Mouse (Mus musculus) ES-Bruce4 (cell line): ENCODE measurements at regions not wholly inside any gene's neighbourhood (a gene's known extent, or its start where the extent isn't known, plus 50 kb on each side); places are given as distances from the start of the nearest gene placed in this dataset.

Experiments used
- H3K27ac ChIP-seq: 2 replicates; pipeline ENCODE4 v1.5.1; 2012; ENCODE audit warnings: low read length, inconsistent platforms; ENCODE audit not compliant: insufficient read depth
- H3K27me3 ChIP-seq: 2 replicates; pipeline ENCODE4 v1.6.1; 2012; ENCODE audit warnings: mild to moderate bottlenecking, low read length, inconsistent platforms; ENCODE audit not compliant: control insufficient read depth, poor library complexity, insufficient read depth, severe bottlenecking
- H3K36me3 ChIP-seq: 2 replicates; pipeline ENCODE4 v1.6.1; 2012; ENCODE audit warnings: inconsistent platforms, mild to moderate bottlenecking, low read length, moderate library complexity; ENCODE audit not compliant: control insufficient read depth, poor library complexity, insufficient read depth, severe bottlenecking
- H3K4me1 ChIP-seq: one replicate; pipeline ENCODE4 v1.8.1; 2011; ENCODE audit warnings: low read length; ENCODE audit not compliant: control insufficient read depth, insufficient read depth
- H3K4me3 ChIP-seq: 2 replicates; pipeline ENCODE4 v1.5.1; 2011; ENCODE audit warnings: low read depth, mild to moderate bottlenecking, low read length
- H3K9ac ChIP-seq: 2 replicates; pipeline ENCODE4 v1.6.1; 2012; ENCODE audit warnings: low read depth, mild to moderate bottlenecking, inconsistent platforms; ENCODE audit not compliant: poor library complexity, severe bottlenecking
- H3K9me3 ChIP-seq: replicated peaks from 2 replicates; pipeline ENCODE4 v1.6.1; 2012; ENCODE audit warnings: mild to moderate bottlenecking, low read length, inconsistent platforms; ENCODE audit not compliant: control insufficient read depth, poor library complexity, insufficient read depth, severe bottlenecking
- CTCF ChIP-seq: IDR thresholded peaks from one replicate; pipeline ENCODE4 v1.8.1; 2011; ENCODE audit warnings: low read depth, low read length
- EP300 ChIP-seq: IDR thresholded peaks from 2 replicates; pipeline ENCODE4 v1.6.1; 2011; ENCODE audit warnings: low read depth, low read length; ENCODE audit not compliant: insufficient read depth
- POLR2A ChIP-seq: IDR thresholded peaks from one replicate; pipeline ENCODE4 v1.8.1; 2011; ENCODE audit warnings: low read length; ENCODE audit not compliant: insufficient read depth

GRCm38 (mm10) chr1:71778292-71778691 lies 125.3 kb upstream of the Fn1 start:
- no peak overlapping the region for H3K27ac ChIP-seq
- no peaks in the 10 kb centered on the region for H3K9me3 ChIP-seq
- no peak overlapping the region for H3K4me3 ChIP-seq
- H3K27me3 ChIP-seq: no peaks in the 10 kb centered on the region
- no peak overlapping the region for H3K9ac ChIP-seq
- no peaks in the 10 kb centered on the region for H3K4me1 ChIP-seq
- no peaks in the 10 kb centered on the region for H3K36me3 ChIP-seq
- TF ChIP-seq EP300 (no peak), CTCF (peak; percentile 43), POLR2A (no peak)

- no peak overlapping the region for H3K4me3 ChIP-seq
- no peak overlapping the region for H3K27ac ChIP-seq
- no peaks in the 10 kb centered on the region for H3K27me3 ChIP-seq
- no peaks in the 10 kb centered on the region for H3K9me3 ChIP-seq
- H3K36me3 ChIP-seq: no peaks in the 10 kb centered on the region
- no peaks in the 10 kb centered on the region for H3K4me1 ChIP-seq
- no peak overlapping the region for H3K9ac ChIP-seq
- TF ChIP-seq POLR2A: no peak
- TF ChIP-seq EP300: no peak
- no peak for TF ChIP-seq CTCF
Observed at GRCm38 (mm10) chr1:71775865-71776501, 123.0 kb upstream of the Fn1 start.

- H3K27me3 ChIP-seq: no peaks in the 10 kb centered on the region
- no peaks in the 10 kb centered on the region for H3K9me3 ChIP-seq
- no peaks in the 10 kb centered on the region for H3K36me3 ChIP-seq
- H3K27ac ChIP-seq: no peak overlapping the region
- H3K4me3 ChIP-seq: no peak overlapping the region
- H3K9ac ChIP-seq: no peak overlapping the region
- H3K4me1 ChIP-seq: no peaks in the 10 kb centered on the region
- TF ChIP-seq EP300 (no peak), POLR2A (no peak), CTCF (no peak)
Observed at GRCm38 (mm10) chr1:71772526-71772925, 119.5 kb upstream of the Fn1 start.

- Histone ChIP-seq H3K9me3 (no peaks in the 10 kb centered on the region), H3K27me3 (no peaks in the 10 kb centered on the region), H3K4me1 (no peaks in the 10 kb centered on the region), H3K4me3 (no peak overlapping the region), H3K9ac (no peak overlapping the region), H3K27ac (no peak overlapping the region), H3K36me3 (no peaks in the 10 kb centered on the region)
- TF ChIP-seq CTCF: no peak
- TF ChIP-seq EP300: no peak
Observed at GRCm38 (mm10) chr1:71771798-71772197, 118.8 kb upstream of the Fn1 start.

GRCm38 (mm10) chr1:71769595-71769994 lies 116.6 kb upstream of the Fn1 start:
- no peaks in the 10 kb centered on the region for H3K4me1 ChIP-seq
- no peaks in the 10 kb centered on the region for H3K36me3 ChIP-seq
- H3K27me3 ChIP-seq: no peaks in the 10 kb centered on the region
- no peak overlapping the region for H3K27ac ChIP-seq
- H3K9ac ChIP-seq: no peak overlapping the region
- TF ChIP-seq EP300: no peak
- no peak for TF ChIP-seq POLR2A
- TF ChIP-seq CTCF: no peak
- no peaks in the 10 kb centered on the region for H3K9me3 ChIP-seq
- H3K4me3 ChIP-seq: no peak overlapping the region

GRCm38 (mm10) chr1:71767705-71768104 lies 114.7 kb upstream of the Fn1 start:
- TF ChIP-seq EP300 (no peak), CTCF (no peak), POLR2A (no peak)
- Histone ChIP-seq H3K4me3 (no peak overlapping the region), H3K9ac (no peak overlapping the region), H3K9me3 (no peaks in the 10 kb centered on the region), H3K27me3 (no peaks in the 10 kb centered on the region), H3K36me3 (no peaks in the 10 kb centered on the region), H3K4me1 (no peaks in the 10 kb centered on the region), H3K27ac (no peak overlapping the region)
